7 mouse cellular contexts compared by ENCODE assay signal in genomic region chr1:91446060-91446459, GRCm38 (mm10). TPM values are rescaled to one million over a fixed set of nuclear protein-coding genes. Genes with fewer than 3 reads are reported as not detected.
DNase-seq lines count a peak whose midpoint lies in the region; ATAC-seq lines count a peak whose summit lies in the region.

No protein-coding gene starts in this region.

- DNase-seq in adipocyte (ENCODE audit: low spot score) = peak; percentile 94
- peak; percentile 63 for DNase-seq in brain, adult 2 months (ENCODE audit: low read depth, low spot score)
- peak; percentile 77 for DNase-seq in heart, postnatal 4 days
- peak; percentile 78 to 90 for DNase-seq in lung, adult 18-20 months
- no peak for DNase-seq in forebrain, embryonic 14.5 days (ENCODE audit: low spot score)

- H3K27ac ChIP-seq in forebrain, embryonic 14.5 days (ENCODE audit: low read depth, low read length) = no peak overlapping the region

- H3K4me2 ChIP-seq in forebrain, embryonic 14.5 days (ENCODE audit: low read length) = no peak overlapping the region

- no peaks in the 10 kb centered on the region for H3K27me3 ChIP-seq in forebrain, embryonic 14.5 days (replicated peaks; ENCODE audit: control insufficient read depth, insufficient read depth, low read length)

- 82% methylated on average over 8 of the region's 8 CpGs for WGBS in forebrain, embryonic 14.5 days

- H3K36me3 ChIP-seq in forebrain, embryonic 14.5 days (ENCODE audit: control insufficient read depth, insufficient read depth, low read length) = peaks cover 40% of the 10 kb centered on the region

- ATAC-seq in forebrain, embryonic 14.5 days = no peak
- ATAC-seq in frontal cortex, adult (ENCODE audit: low TSS enrichment) = no peak
- ATAC-seq in megakaryocyte progenitor cell, adult 5-6 weeks (replicated peaks; ENCODE audit: poor library complexity) = no peak

- no peak overlapping the region for H3K4me3 ChIP-seq in forebrain, embryonic 14.5 days (ENCODE audit: low read depth, low read length)

- no peak overlapping the region for H3K9ac ChIP-seq in forebrain, embryonic 14.5 days (ENCODE audit: low read length)

- no peaks in the 10 kb centered on the region for H3K9me3 ChIP-seq in forebrain, embryonic 14.5 days (replicated peaks; ENCODE audit: control insufficient read depth, low read length)

- H3K4me1 ChIP-seq in forebrain, embryonic 14.5 days (ENCODE audit: control insufficient read depth, insufficient read depth, low read length) = no peaks in the 10 kb centered on the region

RNA-seq across cellular contexts. Expression of gene Per2, which starts 13.1 kb away (rescaled TPM):
- 10 to 100 TPM in 1 of 2 experiments, 1 to 10 TPM in 1; 8.5 to 11.2 TPM for total RNA-seq in heart, postnatal 4 days (2021)
- polyA plus RNA-seq in forebrain, embryonic 14.5 days (2014; fragmentation: Nextera tagmentation; extraction: Ambion mirVana) = 2.6 and 4.5 TPM in 2 replicates
- total RNA-seq in megakaryocyte progenitor cell, adult 5-6 weeks (2015) = 7.0 and 7.8 TPM in 2 replicates
- total RNA-seq in megakaryocyte progenitor cell, adult 5-6 weeks (2017) = 4.0 and 4.4 TPM in 2 replicates

RNA-seq across cellular contexts. Expression of gene Hes6, which starts 32.2 kb away (rescaled TPM):
- 10 to 100 TPM; 29.6 to 30.6 TPM for total RNA-seq in heart, postnatal 4 days (2021)
- 217 and 240 TPM in 2 replicates for polyA plus RNA-seq in forebrain, embryonic 14.5 days (2014; fragmentation: Nextera tagmentation; extraction: Ambion mirVana)
- 34.4 and 35.4 TPM in 2 replicates for total RNA-seq in megakaryocyte progenitor cell, adult 5-6 weeks (2015)
- total RNA-seq in megakaryocyte progenitor cell, adult 5-6 weeks (2017) = 30.4 and 39.6 TPM in 2 replicates

RNA-seq across cellular contexts. Expression of gene Ilkap, which starts 47.4 kb away (rescaled TPM):
- 10 to 100 TPM; 58.2 to 59.1 TPM for total RNA-seq in heart, postnatal 4 days (2021)
- 151 and 162 TPM in 2 replicates for polyA plus RNA-seq in forebrain, embryonic 14.5 days (2014; fragmentation: Nextera tagmentation; extraction: Ambion mirVana)
- total RNA-seq in megakaryocyte progenitor cell, adult 5-6 weeks (2015) = 71.6 and 91.4 TPM in 2 replicates
- total RNA-seq in megakaryocyte progenitor cell, adult 5-6 weeks (2017) = 120 and 137 TPM in 2 replicates

RNA-seq across cellular contexts. Expression of gene Traf3ip1, which starts 48.4 kb away (rescaled TPM):
- total RNA-seq in heart, postnatal 4 days (2021) = 1 to 10 TPM; 4.3 to 4.6 TPM
- polyA plus RNA-seq in forebrain, embryonic 14.5 days (2014; fragmentation: Nextera tagmentation; extraction: Ambion mirVana) = 6.1 and 6.5 TPM in 2 replicates
- 3.1 and 4.9 TPM in 2 replicates for total RNA-seq in megakaryocyte progenitor cell, adult 5-6 weeks (2015)
- 3.3 and 5.3 TPM in 2 replicates for total RNA-seq in megakaryocyte progenitor cell, adult 5-6 weeks (2017)
